Comparison of ENCODE assay signal across 10 mouse cellular contexts in the genomic region with DNA sequence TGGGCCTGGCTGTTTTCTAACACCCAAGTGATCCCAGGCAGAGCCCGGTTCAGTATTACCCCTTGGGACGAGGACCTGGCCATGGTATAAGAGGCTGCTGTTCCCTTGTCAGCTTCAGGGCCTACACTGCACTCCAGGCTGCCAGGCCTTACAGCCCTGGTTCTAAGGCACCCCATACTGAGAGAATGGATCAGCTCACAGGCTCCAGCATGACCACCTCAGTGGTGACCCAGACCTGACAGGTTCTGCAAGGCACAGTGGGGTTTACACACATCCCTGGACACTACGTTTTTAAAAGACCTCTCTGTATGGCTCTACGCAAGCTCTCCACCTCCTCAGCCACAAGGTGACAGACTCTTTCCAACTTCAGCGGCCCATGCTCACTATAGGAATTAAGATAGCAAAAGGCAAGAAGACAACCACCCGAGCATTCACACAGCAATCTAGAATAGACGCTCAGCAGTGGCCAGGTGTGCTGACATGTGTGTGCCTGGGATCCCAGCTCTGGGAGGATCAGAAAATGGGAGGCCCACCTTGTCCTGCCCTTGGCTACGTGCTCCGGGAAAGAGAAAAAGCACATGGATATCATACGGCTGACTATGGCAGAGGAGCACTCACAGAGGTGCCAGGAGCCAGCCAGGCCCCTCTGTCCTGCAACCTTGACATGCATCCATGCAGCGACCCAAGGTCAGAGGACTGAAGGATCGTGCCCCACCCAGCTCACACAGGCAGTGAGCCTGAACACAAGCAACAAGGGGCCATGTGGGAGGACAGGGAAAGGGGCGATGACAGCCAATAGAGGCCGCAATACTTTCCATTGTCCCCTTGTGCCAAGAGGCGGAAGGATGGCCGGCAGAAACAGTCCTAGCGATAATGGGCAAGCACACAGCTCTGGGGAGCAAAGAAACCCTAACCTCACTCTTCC. TPM values are rescaled to one million over a fixed set of nuclear protein-coding genes. Genes with fewer than 3 reads are reported as not detected.
DNase-seq lines count a peak whose midpoint lies in the region; ATAC-seq and TF ChIP-seq lines count a peak whose summit lies in the region.
"Had no signal": no experiment of that assay in that cellular context is flagged by ENCODE, and none has a peak within 500 bp of the region (broad histone marks: within the 10 kb centered on the region; RNA-seq: fewer than 3 reads in every experiment).

No protein-coding gene starts in this region.

- H3K4me1 ChIP-seq in embryonic facial prominence, embryonic 10.5 days, result peaks cover 89% of the 10 kb centered on the region
- peaks cover 71% of the 10 kb centered on the region for H3K4me1 ChIP-seq in kidney, embryonic 16.5 days (ENCODE audit: insufficient read depth, low read length)

- 77% methylated on average over 17 of the region's 17 CpGs for WGBS in embryonic facial prominence, embryonic 10.5 days
- 58% methylated on average over 17 of the region's 17 CpGs for WGBS in kidney, embryonic 16.5 days

- H3K4me3 ChIP-seq in layer of hippocampus, adult 2 months, result no peak overlapping the region
- H3K4me3 ChIP-seq in embryonic facial prominence, embryonic 10.5 days, result no peak overlapping the region
- no peak overlapping the region for H3K4me3 ChIP-seq in kidney, embryonic 16.5 days (ENCODE audit: low read length)
- H3K4me3 ChIP-seq: stomach, embryonic 15.5 days had no signal

- peaks cover 73% of the 10 kb centered on the region for H3K36me3 ChIP-seq in embryonic facial prominence, embryonic 10.5 days (replicated peaks)
- H3K36me3 ChIP-seq in kidney, embryonic 16.5 days (ENCODE audit: insufficient read depth, low read length), result no peaks in the 10 kb centered on the region

- H3K27me3 ChIP-seq in embryonic facial prominence, embryonic 10.5 days (replicated peaks; ENCODE audit: low read depth, poor library complexity, severe bottlenecking), result no peaks in the 10 kb centered on the region
- H3K27me3 ChIP-seq in kidney, embryonic 16.5 days (ENCODE audit: insufficient read depth, low read length), result no peaks in the 10 kb centered on the region
- H3K27me3 ChIP-seq: stomach, embryonic 15.5 days had no signal

- peak overlapping the region; percentile 43 for H3K9ac ChIP-seq in kidney, embryonic 16.5 days (replicated peaks; ENCODE audit: low read length)
- H3K9ac ChIP-seq: stomach, embryonic 15.5 days had no signal

- peak overlapping the region; percentile 61; the same call in 1 of the 2 replicates for H3K27ac ChIP-seq in layer of hippocampus, adult 2 months
- H3K27ac ChIP-seq in embryonic facial prominence, embryonic 10.5 days (replicated peaks), result 0 out of 2 replicates have a peak overlapping the region, but pooled peaks have one; percentile 26
- H3K27ac ChIP-seq in kidney, embryonic 16.5 days (ENCODE audit: low read length), result peak overlapping the region; percentile 55

- peak; percentile 0 to 9 for DNase-seq in layer of hippocampus, adult 2 months (ENCODE audit: low spot score in 2 of 2)
- no peak for DNase-seq in layer of hippocampus, adult 9-10 months (ENCODE audit: low spot score)
- DNase-seq in cerebellum, adult 18-20 months, result peak; percentile 3 to 19
- DNase-seq in embryonic facial prominence, embryonic 10.5 days (ENCODE audit: low spot score), result peak; percentile 8
- DNase-seq in ovary, postnatal 10 days (ENCODE audit: low spot score), result no peak
- DNase-seq in embryo, embryonic 10.5 days (ENCODE audit: low spot score), result no peak

- no peaks in the 10 kb centered on the region for H3K9me3 ChIP-seq in embryonic facial prominence, embryonic 10.5 days
- H3K9me3 ChIP-seq in kidney, embryonic 16.5 days (ENCODE audit: low read length), result no peaks in the 10 kb centered on the region
- H3K9me3 ChIP-seq: stomach, embryonic 15.5 days had no signal

- no peak for ATAC-seq in kidney, embryonic 16.5 days (ENCODE audit: low FRiP score, low TSS enrichment)

- no peak for TF ChIP-seq CTCF in layer of hippocampus, adult 2 months (conservative IDR thresholded peaks at IDR 0.05)

- H3K4me2 ChIP-seq in kidney, embryonic 16.5 days (replicated peaks; ENCODE audit: low read depth, low read length), result no peak overlapping the region
- H3K4me2 ChIP-seq: stomach, embryonic 15.5 days had no signal

RNA-seq across cellular contexts. Expression of a gene that starts 11.9 kb away (rescaled TPM):
- total RNA-seq in layer of hippocampus, adult 2 months (2021), result 100 to 1,000 TPM; 154 to 156 TPM
- 320 and 348 TPM in 2 replicates for polyA plus RNA-seq in embryonic facial prominence, embryonic 10.5 days (2016; fragmentation: Nextera tagmentation; extraction: Ambion mirVana)
- 356 and 362 TPM in 2 replicates for polyA plus RNA-seq in kidney, embryonic 16.5 days (2015; fragmentation: Nextera tagmentation; extraction: Ambion mirVana)

RNA-seq across cellular contexts. Expression of a gene that starts 29.4 kb away (rescaled TPM):
- total RNA-seq in layer of hippocampus, adult 2 months (2021), result 100 to 1,000 TPM; 503 to 542 TPM
- polyA plus RNA-seq in embryonic facial prominence, embryonic 10.5 days (2016; fragmentation: Nextera tagmentation; extraction: Ambion mirVana), result 667 and 713 TPM in 2 replicates
- polyA plus RNA-seq in kidney, embryonic 16.5 days (2015; fragmentation: Nextera tagmentation; extraction: Ambion mirVana), result 631 and 669 TPM in 2 replicates

RNA-seq across cellular contexts. Expression of a gene that starts 29.6 kb away (rescaled TPM):
- total RNA-seq in layer of hippocampus, adult 2 months (2021), result 10 to 100 TPM; 36.5 to 37.6 TPM
- 78.3 and 84.7 TPM in 2 replicates for polyA plus RNA-seq in embryonic facial prominence, embryonic 10.5 days (2016; fragmentation: Nextera tagmentation; extraction: Ambion mirVana)
- 67.5 and 68.0 TPM in 2 replicates for polyA plus RNA-seq in kidney, embryonic 16.5 days (2015; fragmentation: Nextera tagmentation; extraction: Ambion mirVana)

RNA-seq across cellular contexts. Expression of a gene that starts 42.8 kb away (rescaled TPM):
- total RNA-seq in layer of hippocampus, adult 2 months (2021), result not detected
- not detected in 2 replicates for polyA plus RNA-seq in embryonic facial prominence, embryonic 10.5 days (2016; fragmentation: Nextera tagmentation; extraction: Ambion mirVana)
- not detected in 2 replicates for polyA plus RNA-seq in kidney, embryonic 16.5 days (2015; fragmentation: Nextera tagmentation; extraction: Ambion mirVana)
- polyA plus RNA-seq: frontal cortex, adult 2 months; liver, embryonic 16.5 days; stomach, embryonic 15.5 days had no signal

Comparison
In these comparisons a context has a peak if more than half of its experiments do, and no peak if none do; other contexts are left out.
1. DNase-seq: peak in layer of hippocampus, adult 2 months (2 of 2), cerebellum, adult 18-20 months (2 of 2) and embryonic facial prominence, embryonic 10.5 days (single experiment); none in layer of hippocampus, adult 9-10 months (single experiment), ovary, postnatal 10 days (single experiment) and embryo, embryonic 10.5 days (single experiment).
2. Peak in every context shown above with its lines, with median percentiles within 50 percentile points of each other: H3K27ac ChIP-seq.